Mouse (Mus musculus): ENCODE data around the gene Olfr1309. TPM values are rescaled to one million over a fixed set of nuclear protein-coding genes. Genes with fewer than 3 reads are reported as not detected.

Olfr1309 gene
- polyA plus RNA-seq (2012; rRNA removed): not detected in 2 replicates

DNA sequence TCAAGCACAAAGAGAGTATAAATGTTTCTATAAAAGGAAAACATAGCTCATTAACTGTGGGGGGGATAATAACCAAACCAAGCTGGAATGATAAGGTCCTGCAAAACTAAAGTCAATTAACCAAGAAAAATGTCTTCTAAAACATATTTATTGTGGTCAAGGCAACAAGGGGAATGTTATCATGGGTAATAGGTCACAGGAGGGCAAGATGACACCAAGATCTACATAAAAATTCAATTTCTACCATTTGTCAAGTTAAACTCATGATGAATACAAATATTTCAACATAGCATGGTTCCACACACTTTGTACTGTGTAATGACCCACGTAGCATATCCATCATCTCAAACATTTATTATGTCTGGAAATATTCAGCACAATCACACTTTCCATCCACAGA is at the start of gene Olfr1309:
TSS of gene Olfr1309 (minus strand) at position 101 of the 400 bp plus-strand sequence.

GRCm38 (mm10) chr2:112024312-112024711 is 34.2 kb upstream of the Olfr1309 start, which contains the start of gene Olfr1311:
Olfr1311 (minus strand) TSS chr2:112024412.

GRCm38 (mm10) chr2:112012608-112013007 is 22.5 kb upstream of the Olfr1309 start, which contains the start of gene Olfr1310:
Olfr1310 (minus strand) TSS chr2:112012708.

GRCm38 (mm10) chr2:111964844-111965243 is 25.2 kb downstream of the Olfr1309 start, which contains the start of gene Olfr1308:
Olfr1308 (minus strand) TSS chr2:111964944.

GRCm38 (mm10) chr2:111949340-111949739 is 40.7 kb downstream of the Olfr1309 start, which contains the start of gene Olfr1307:
Olfr1307 (minus strand) TSS chr2:111949440.

Other genes with a start within 250 kb of the Olfr1309 start
- gene Olfr1301, start 239.3 kb downstream of the Olfr1309 start, polyA plus RNA-seq (2012; rRNA removed): not detected in 2 replicates
- not detected in 2 replicates for gene Olfr1302, start 212.9 kb downstream of the Olfr1309 start, polyA plus RNA-seq (2012; rRNA removed)
- not detected in 2 replicates for gene Olfr1303, start 169.9 kb downstream of the Olfr1309 start, polyA plus RNA-seq (2012; rRNA removed)
- not detected in 2 replicates for gene Olfr1305, start 113.1 kb downstream of the Olfr1309 start, polyA plus RNA-seq (2012; rRNA removed)
- gene Olfr1306, start 74.0 kb downstream of the Olfr1309 start, polyA plus RNA-seq (2012; rRNA removed): not detected in 2 replicates
- not detected in 2 replicates for gene Olfr1307, start 40.8 kb downstream of the Olfr1309 start, polyA plus RNA-seq (2012; rRNA removed)
- not detected in 2 replicates for gene Olfr1308, start 25.3 kb downstream of the Olfr1309 start, polyA plus RNA-seq (2012; rRNA removed)
- not detected in 2 replicates for gene Olfr1310, start 22.4 kb upstream of the Olfr1309 start, polyA plus RNA-seq (2012; rRNA removed)
- not detected in 2 replicates for gene Olfr1311, start 34.1 kb upstream of the Olfr1309 start, polyA plus RNA-seq (2012; rRNA removed)
- gene Olfr1312, start 60.0 kb upstream of the Olfr1309 start, polyA plus RNA-seq (2012; rRNA removed): not detected in 2 replicates
- gene Olfr1313, start 87.6 kb upstream of the Olfr1309 start, polyA plus RNA-seq (2012; rRNA removed): not detected in 2 replicates
- gene Olfr1314, start 106.5 kb upstream of the Olfr1309 start, polyA plus RNA-seq (2012; rRNA removed): not detected in 2 replicates
- gene Olfr1315-ps1, start 125.2 kb upstream of the Olfr1309 start, polyA plus RNA-seq (2012; rRNA removed): not detected in 2 replicates
- gene Olfr1316, start 144.7 kb upstream of the Olfr1309 start, polyA plus RNA-seq (2012; rRNA removed): not detected in 2 replicates
- gene Olfr1317, start 150.0 kb upstream of the Olfr1309 start, polyA plus RNA-seq (2012; rRNA removed): not detected in 2 replicates
- not detected in 2 replicates for gene Olfr1318, start 163.9 kb upstream of the Olfr1309 start, polyA plus RNA-seq (2012; rRNA removed)
- 68.9 and 103 TPM in 2 replicates for gene Lpcat4, start 249.2 kb upstream of the Olfr1309 start, polyA plus RNA-seq (2012; rRNA removed)